Mouse (Mus musculus) MEL (cell line): ENCODE measurements around the gene Gm21969.

ENCODE experiments used
- BHLHE40 ChIP-seq: IDR thresholded peaks from 2 replicates; pipeline ENCODE4 v1.6.1; 2012; ENCODE audit warnings: low read depth, mild to moderate bottlenecking, inconsistent platforms, low read length, improper control_type of control experiment, borderline replicate concordance
- CHD1 ChIP-seq: IDR thresholded peaks from 2 replicates; pipeline ENCODE4 v1.6.1; 2012; ENCODE audit warnings: low read depth, mild to moderate bottlenecking, inconsistent platforms, low read length, improper control_type of control experiment
- CHD2 ChIP-seq: IDR thresholded peaks from 2 replicates; pipeline ENCODE4 v1.6.1; 2011; ENCODE audit warnings: low read length, improper control_type of control experiment
- CTCF ChIP-seq, 3 experiments: IDR thresholded peaks in 2 of 3; conservative IDR thresholded peaks in 1 of 3; 2 replicates each; pipeline ENCODE4 v1.5.1; 2011 to 2012; ENCODE audit warnings: low read length in 3 of 3, low read depth in 2 of 3, mild to moderate bottlenecking in 2 of 3, improper control_type of control experiment in 1 of 3, inconsistent platforms in 1 of 3, mixed read lengths in 1 of 3, moderate library complexity in 1 of 3; ENCODE audit not compliant: control insufficient read depth in 1 of 3, insufficient read depth in 1 of 3, poor library complexity in 1 of 3, severe bottlenecking in 1 of 3
- EP300 ChIP-seq, 2 experiments: IDR thresholded peaks; 2 replicates each; pipeline ENCODE4 v1.6.1; 2011; ENCODE audit warnings: improper control_type of control experiment in 2 of 2, low read length in 2 of 2, low read depth in 1 of 2, mild to moderate bottlenecking in 1 of 2
- HCFC1 ChIP-seq: IDR thresholded peaks from 2 replicates; pipeline ENCODE4 v1.6.1; 2012; ENCODE audit warnings: low read depth, mild to moderate bottlenecking, inconsistent platforms, low read length, improper control_type of control experiment, moderate library complexity
- MAFK ChIP-seq: IDR thresholded peaks from 2 replicates; pipeline ENCODE4 v1.6.1; 2011; ENCODE audit warnings: low read depth, mild to moderate bottlenecking, low read length, improper control_type of control experiment, borderline replicate concordance
- MXI1 ChIP-seq: IDR thresholded peaks from 2 replicates; pipeline ENCODE4 v1.6.1; 2011; ENCODE audit warnings: mild to moderate bottlenecking, low read depth, low read length, improper control_type of control experiment
- RCOR1 ChIP-seq: IDR thresholded peaks from 2 replicates; pipeline ENCODE4 v1.6.1; 2012; ENCODE audit warnings: low read depth, mild to moderate bottlenecking, inconsistent platforms, low read length, improper control_type of control experiment
- ZMIZ1 ChIP-seq: IDR thresholded peaks from 2 replicates; pipeline ENCODE4 v1.6.1; 2012; ENCODE audit warnings: low read depth, mild to moderate bottlenecking, inconsistent platforms, low read length, improper control_type of control experiment, moderate library complexity

DNA sequence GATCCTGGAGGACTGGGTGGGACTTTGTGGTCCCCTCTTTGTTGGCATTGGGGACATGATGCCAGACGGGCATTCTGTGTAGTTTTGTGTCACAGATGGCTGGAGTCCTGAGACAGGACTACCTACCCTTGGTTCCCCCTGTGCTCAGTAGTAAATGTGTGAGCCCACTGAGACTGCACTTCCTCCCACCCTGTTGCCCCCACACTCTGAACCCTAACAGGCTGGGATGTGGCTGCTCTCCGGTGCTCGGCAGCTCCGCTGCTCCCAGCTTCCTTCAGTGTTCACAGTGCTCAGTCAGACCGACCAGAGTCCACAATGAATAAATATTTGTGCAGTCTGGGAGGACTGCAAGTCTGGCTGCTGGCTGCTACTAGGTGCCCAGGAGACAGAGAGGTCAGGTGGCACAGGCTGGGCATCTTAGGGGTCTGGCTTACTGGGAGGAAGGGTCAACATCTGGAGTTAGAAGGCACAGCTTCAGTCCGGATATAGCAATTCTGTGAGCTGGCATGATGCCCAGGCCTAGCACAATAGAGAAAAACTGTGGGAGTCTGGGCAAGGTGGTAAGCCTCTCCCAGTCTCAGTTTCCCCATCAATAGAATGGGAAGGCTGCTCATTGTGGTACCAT is 21.4 kb upstream of the Gm21969 start:
- TF ChIP-seq CTCF (IDR thresholded peaks at IDR 0.05 in 2 of 3, conservative IDR thresholded peaks at IDR 0.05 in 1 of 3; ENCODE audit: control insufficient read depth in 1 of 3, insufficient read depth in 1 of 3, low read depth in 2 of 3, low read length in 3 of 3, poor library complexity in 1 of 3, severe bottlenecking in 1 of 3) (no peak), RCOR1 (no peak), MXI1 (no peak), EP300 (IDR thresholded peaks at IDR 0.05; ENCODE audit: low read depth in 1 of 2, low read length in 2 of 2) (no peak), HCFC1 (no peak), MAFK (no peak), CHD1 (no peak), ZMIZ1 (no peak), BHLHE40 (no peak), CHD2 (no peak)
